Mouse (Mus musculus): ENCODE data around the gene Nup214.

DNA sequence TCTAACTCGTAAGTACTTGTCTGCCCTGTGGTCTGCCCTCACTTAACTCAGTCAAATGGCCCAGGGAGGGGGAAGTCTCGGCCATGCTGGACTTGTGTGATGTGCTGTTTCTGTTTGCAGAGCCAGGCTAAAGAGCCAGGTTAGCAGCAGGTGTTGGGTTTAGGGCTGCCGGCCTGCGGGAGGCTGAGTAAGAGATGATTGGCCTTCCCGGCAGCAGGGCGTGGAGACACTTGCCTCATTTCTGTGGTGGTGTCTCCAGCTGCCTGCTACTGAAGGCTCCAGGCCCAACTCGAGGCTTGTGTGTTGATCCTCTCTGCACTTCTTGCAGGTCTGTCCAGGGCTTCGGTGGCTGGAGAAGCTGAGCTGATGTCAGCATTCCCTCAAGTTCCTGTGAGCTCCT, 77.6 kb downstream of the Nup214 start:
- TF ChIP-seq RAD21 (IDR thresholded peaks at IDR 0.05; ENCODE audit: low read depth, low read length): no peak
- TF ChIP-seq USF1 (IDR thresholded peaks at IDR 0.05; ENCODE audit: low read depth, low read length): no peak
- no peak for TF ChIP-seq ZKSCAN1 (IDR thresholded peaks at IDR 0.05; ENCODE audit: borderline replicate concordance, low read depth, low read length)
- TF ChIP-seq CTCF (conservative IDR thresholded peaks at IDR 0.05 in 1 of 2, IDR thresholded peaks at IDR 0.05 in 1 of 2; ENCODE audit: low read depth in 2 of 2, low read length in 2 of 2): no peak
- TF ChIP-seq POLR2A (IDR thresholded peaks at IDR 0.05; ENCODE audit: low read depth, low read length): no peak

Measured in CH12.LX (cell line).